Mouse (Mus musculus) erythroblast, adult 5-6 weeks (primary cell): ENCODE results near the gene Slc35e4. TPM values are rescaled to one million over a fixed set of nuclear protein-coding genes. Genes with fewer than 3 reads are reported as not detected.
"Not testable (repeated sequence)": the region's sequence is repeated elsewhere in the genome, so short reads cannot be mapped to it uniquely, and the experiment has no call there.

Source experiments
- ATAC-seq: replicated peaks from 2 replicates; pipeline ENCODE4 v1.8.0; 2016; ENCODE audit warnings: moderate number of reproducible peaks, mild to moderate bottlenecking, moderate TSS enrichment, inconsistent platforms; ENCODE audit not compliant: poor library complexity, low FRiP score, severe bottlenecking
- total RNA-seq, 2 experiments: library from RNA; stranded (forward) in 1 of 2; stranded (reverse) in 1 of 2; fragments of 150-400 nt in 1 of 2; fragments of 200-764, 138-1000 nt in 1 of 2; gene quantifications; 2 replicates each; pipeline versions ENCODE4 v1.2.3 to v1.2.4; 2015 to 2017; ENCODE audit warnings: low replicate concordance in 2 of 2

Slc35e4 gene
- 0.38 and 0.63 TPM in 2 replicates for total RNA-seq (2015; ENCODE audit: low replicate concordance)
- total RNA-seq (2017; ENCODE audit: low replicate concordance): not detected in 2 replicates

DNA sequence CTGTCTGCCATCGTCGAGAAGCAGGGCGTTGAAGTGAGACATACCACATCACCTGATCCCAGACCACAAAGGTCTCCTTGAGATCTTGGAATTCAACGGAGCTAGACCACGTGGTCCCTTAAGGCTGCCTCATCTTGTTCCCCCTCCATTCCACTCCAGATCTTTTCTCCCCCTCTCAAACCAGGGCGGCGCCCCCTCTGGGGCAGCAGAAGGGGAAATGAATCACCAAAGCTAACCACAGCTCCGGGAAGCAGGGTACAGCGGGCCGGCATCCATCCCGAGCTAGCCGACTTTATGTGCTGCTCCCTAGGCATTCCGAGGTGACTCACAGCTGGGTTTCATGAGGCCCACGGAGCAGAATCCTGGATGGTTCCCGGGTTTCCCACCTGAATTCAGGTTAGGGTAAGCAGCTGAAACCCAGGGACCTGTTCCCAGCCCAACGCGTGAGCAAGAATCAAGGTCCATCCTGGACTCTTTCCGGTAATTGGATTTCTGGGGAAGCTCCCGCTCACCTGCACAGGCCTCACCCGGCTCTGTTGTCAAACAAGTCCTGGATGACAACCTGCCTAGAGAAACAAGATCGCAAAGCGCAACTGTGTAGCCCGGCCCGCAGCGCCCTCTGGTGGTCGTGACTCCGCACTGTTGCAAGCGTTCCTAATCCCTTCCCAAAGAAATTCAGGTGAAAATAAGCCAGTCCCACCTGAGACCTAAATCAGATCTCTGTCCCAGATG lies at the start of gene Slc35e4:
Gene Slc35e4 (minus strand): TSS at position 556 of the 732 bp plus-strand sequence.
- ATAC-seq: peak; percentile 62

DNA sequence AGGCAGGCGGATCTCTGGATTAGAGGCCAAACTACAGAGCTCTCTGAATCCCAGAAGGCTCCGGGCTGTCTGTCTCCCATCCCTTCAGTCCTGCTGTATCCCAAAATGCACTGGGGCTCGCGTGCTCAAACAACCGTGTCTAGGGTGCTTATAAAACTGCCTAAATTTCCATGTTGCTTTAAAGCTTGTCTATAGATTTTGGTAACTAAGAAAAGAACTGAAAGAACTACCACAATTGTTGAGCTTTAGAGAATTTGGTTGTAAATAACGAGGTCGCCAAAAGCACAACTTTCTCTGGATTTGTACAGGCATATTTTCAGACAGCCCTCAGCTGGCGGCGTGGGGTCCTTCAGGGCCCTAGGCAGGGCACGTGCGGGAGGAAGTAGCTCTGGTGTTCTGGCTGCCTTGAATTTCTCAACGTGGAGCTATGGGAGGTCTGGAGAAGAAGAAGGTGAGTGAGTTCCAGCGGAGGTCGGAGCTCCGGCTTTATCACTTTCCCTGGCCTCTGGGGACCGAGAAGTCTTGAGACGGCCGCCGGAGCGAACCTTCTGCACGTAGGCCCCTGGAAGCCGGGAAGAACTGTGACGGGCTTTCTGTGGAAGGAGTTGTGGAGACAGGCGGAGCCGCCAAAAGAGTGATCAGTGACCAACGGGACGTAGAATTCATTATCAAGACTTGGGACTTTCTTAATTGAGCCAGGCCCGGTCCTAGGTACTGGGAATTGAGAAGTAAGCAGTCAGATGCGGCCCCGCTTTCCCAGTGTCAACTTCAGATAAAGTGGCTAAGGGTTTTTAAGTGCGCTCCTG lies 49.3 kb upstream of the Slc35e4 start, which contains the start of gene Pes1:
Gene Pes1 (plus strand): TSS at position 366 of the 806 bp plus-strand sequence.
- ATAC-seq: peak; percentile 88

- no peak for ATAC-seq
These were observed 48.7 kb upstream of the Slc35e4 start for GRCm38 (mm10) chr11:3963155-3963554.

GRCm38 (mm10) chr11:3961761-3962160 lies 47.3 kb upstream of the Slc35e4 start:
- ATAC-seq: no peak

- no peak for ATAC-seq
These were observed 46.4 kb upstream of the Slc35e4 start for GRCm38 (mm10) chr11:3960901-3961300.

DNA sequence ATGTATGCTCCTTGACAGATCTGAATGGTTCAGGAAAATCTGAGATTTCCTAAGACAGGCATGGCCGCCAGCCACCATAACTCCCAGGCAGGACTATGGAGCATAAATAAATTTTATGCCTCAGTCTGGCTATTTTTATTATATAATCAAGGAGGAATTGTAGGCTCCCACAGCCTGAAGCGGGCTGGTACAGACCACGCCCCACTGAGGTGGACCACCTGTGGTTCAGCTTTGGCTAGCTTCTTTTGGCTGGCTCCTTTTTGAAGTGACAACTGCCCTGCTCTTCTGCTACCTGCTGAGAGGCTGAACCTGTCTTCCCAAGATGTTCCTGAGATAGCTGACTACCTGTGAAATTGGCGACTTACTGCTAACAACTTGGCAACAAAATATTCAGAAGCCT lies 40.9 kb upstream of the Slc35e4 start:
- not testable (repeated sequence) for ATAC-seq

DNA sequence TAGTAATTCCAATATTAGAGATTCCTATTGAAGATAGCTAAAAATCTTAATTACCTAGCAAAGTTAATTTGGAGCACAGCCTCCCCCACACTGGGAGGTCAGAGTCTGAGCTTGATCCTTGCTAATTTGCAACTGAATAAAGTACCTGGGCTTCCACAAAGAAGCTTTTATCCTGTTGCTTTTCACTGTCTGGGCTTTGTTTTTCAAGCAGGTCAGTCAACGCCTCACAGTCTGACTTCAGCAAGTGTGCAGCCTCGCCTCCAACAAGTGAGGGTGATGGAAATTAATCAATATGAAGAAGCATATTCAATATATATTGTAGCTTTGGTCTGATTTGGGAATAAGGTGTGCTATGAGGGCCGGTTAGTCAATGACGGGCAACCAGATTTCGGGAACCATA lies 40.4 kb upstream of the Slc35e4 start:
- ATAC-seq: not testable (repeated sequence)

DNA sequence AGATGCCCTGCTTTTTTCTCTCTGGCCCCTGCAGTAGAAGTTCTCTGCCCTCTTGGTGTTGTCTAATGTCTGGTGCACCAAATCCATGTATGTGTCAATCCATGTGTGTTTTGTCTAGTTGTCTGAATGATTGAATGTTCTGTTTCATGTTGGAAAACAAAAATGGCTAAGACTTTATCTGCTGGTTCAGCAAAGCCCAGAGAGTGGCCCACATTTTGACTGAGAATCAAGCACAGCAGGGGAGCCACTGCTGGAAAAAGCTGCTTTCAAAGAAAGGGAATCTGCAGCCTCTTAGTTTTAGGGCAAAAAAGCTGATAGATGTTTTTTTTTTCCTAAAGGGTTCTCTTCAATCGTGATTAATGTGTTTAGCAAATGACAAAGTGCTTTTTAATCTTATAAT lies 31.9 kb upstream of the Slc35e4 start:
- no peak for ATAC-seq

DNA sequence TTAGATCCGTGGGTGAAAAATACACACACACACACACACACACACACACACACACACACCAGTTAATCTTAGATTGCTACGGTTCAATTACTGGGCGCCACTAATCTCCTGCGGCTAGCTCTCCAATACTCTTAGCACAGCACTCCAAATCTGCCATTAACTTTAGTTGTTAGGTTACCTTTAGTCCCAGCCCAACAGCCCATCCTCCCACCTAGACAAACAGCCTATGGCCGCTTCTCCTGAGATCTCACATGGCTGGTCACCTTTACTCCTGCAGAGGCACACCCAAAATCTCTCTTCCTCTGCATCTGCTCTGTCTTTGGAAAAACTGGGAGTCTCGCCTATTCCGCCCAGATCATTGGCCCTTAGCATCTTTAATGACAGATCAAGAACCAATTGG lies 26.9 kb upstream of the Slc35e4 start:
- no peak for ATAC-seq

GRCm38 (mm10) chr11:3937321-3937874 lies 22.9 kb upstream of the Slc35e4 start:
- no peak for ATAC-seq

DNA sequence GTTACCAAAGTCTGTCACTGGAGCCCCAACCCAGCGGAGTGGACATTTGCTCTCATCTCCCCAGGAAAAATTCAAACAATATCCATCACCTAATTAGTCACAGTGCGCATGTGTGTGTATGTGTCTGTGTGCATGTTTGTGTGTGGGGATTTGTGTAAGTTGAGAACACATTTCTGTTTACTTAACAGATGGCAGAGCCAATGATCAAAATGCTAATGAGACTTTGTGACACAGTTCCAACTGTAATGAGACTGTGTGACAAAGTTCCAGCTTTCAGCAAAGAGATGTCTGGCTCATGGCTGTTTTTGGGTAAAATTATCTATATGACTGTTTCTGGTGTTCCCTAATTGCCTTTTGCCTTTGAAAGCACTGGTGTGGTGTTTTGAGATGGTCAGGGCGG lies 21.9 kb upstream of the Slc35e4 start:
- ATAC-seq: no peak

- no peak for ATAC-seq
These were observed 20.7 kb upstream of the Slc35e4 start for GRCm38 (mm10) chr11:3935135-3935534.

- no peak for ATAC-seq
These were observed 19.4 kb upstream of the Slc35e4 start for GRCm38 (mm10) chr11:3933756-3934285.

DNA sequence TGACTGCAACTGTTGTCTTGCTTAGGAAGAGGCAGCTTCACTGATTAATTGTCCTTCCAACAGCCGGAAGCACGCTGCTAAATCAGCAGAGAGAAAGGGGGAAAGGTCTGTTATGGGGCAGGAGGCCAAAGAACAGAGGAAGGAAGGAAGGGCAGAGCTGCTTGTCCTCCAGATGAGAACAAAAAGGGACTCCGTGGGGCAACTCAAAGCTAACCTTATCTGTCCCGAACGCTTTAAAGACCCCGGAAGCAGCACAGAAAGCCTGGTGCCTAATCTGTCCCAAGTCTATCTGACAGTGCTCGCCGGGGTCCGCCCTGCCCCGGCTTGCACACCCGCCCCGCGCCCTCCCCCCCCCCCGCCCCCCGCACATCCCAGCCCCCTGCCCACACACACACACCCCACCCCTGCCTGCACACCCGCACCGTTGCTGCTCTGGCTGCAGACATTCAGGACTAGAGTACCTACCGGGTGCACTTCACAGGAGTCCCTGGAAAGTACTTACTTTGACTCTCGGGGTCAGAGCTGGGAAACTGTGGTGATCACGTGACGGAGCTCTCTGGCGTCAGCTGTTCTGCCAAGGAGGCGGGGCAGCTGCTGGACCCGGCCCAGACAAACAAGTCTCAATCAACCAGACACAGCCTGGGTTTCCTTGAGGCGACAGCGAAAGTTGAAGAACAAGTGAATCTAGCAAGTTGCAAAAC lies 17.2 kb upstream of the Slc35e4 start, which contains the start of gene Tcn2:
Gene Tcn2 (minus strand): TSS at position 649 of the 701 bp plus-strand sequence.
- ATAC-seq: peak; percentile 54

DNA sequence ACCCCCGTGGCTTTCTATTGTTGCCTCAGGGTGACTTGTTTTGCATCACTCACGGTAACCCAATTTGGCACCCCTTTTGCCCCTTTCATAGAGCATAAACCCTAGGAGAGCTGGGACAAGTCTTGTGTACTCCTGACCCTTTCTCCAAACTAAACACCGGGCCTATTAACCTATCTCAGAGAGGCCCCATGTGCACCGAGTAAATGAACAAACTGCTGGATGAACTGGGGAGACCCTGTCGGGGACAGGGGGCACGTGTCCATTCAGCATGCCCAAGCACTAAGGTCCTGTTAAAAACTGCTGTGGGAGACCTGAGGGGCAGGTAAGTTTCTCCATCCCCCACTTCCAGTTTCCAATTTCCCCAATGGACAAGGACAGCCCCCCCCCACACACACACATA lies 16.5 kb upstream of the Slc35e4 start:
- no peak for ATAC-seq

DNA sequence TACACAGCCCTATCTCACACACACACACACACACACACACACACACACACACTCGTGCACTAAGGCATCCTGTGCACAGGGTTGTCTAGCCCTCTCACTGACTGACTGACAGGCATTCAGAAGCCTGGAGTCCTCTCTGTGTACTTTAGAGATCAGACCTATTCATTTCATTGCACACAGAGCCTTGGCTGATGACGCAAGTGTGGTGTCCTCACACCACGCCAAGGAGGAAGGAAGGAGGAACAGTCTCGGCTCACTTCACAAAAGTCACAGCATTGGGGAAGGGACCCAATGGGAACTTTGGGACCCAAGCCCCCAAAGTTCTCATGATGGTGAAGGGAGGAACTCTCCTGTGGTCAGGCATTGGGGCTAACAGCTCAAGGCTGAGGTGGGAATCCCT lies 15.6 kb upstream of the Slc35e4 start:
- no peak for ATAC-seq

- ATAC-seq: no peak
These were observed 11.5 kb upstream of the Slc35e4 start for GRCm38 (mm10) chr11:3925916-3926315.

DNA sequence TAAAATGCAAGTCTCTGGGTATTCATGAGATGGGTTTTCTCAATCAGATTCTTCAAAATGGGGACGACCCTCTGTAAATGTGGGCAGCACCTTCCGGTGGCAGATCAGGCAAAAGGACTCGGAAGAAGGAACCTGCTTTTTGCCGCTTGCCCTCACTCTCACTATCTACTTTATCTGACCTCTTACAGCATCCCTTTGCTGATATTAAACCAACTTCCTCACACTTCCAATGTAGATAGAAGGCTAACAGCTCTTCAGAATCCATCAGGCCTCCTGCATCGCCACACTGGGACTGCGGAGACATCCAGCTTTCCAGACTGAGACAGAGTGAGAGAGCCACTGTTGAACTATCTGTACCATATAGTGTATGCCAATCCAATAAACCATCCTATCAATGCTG lies 8.3 kb upstream of the Slc35e4 start:
- no peak for ATAC-seq

DNA sequence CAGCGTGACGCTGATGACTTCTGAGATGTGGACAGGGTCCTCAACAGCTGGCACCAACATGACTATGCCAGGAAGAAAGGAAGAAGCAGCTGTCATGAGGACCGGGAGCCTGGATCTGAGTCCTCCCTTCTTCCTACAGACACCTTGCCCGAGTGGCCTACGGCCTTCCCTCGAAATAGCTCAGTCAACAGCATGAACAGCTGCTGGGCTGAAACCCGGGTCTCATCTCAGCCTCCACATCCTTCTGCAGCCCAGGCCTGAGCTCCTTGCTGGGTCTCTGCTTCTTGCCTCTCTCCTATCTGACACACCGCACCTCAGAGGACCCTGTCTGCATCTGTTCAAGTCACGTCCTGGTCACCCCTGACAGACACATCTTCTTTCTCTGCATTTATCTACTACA lies 7.7 kb upstream of the Slc35e4 start:
- ATAC-seq: no peak
